Mouse (Mus musculus) gastrocnemius, postnatal 4 days (tissue): ENCODE data around the gene Smad3. TPM values are rescaled to one million over a fixed set of nuclear protein-coding genes. Genes with fewer than 3 reads are reported as not detected.
A peak's percentile ranks its signal among the peaks of the same experiment; 100 is the strongest.

Experiments
- DNase-seq, 2 experiments: peaks; one replicate each; pipeline ENCODE4 v3.0.0; 2021 to 2022; ENCODE audit warnings: low spot score in 2 of 2, mixed read lengths in 2 of 2
- total RNA-seq, 2 experiments: library from RNA; stranded (reverse); gene quantifications; 2 replicates each; pipeline ENCODE4 v1.2.3; 2021

Gene Smad3
- total RNA-seq, 2 experiments from 2014 or later: 42.9 to 44.6 TPM

DNA sequence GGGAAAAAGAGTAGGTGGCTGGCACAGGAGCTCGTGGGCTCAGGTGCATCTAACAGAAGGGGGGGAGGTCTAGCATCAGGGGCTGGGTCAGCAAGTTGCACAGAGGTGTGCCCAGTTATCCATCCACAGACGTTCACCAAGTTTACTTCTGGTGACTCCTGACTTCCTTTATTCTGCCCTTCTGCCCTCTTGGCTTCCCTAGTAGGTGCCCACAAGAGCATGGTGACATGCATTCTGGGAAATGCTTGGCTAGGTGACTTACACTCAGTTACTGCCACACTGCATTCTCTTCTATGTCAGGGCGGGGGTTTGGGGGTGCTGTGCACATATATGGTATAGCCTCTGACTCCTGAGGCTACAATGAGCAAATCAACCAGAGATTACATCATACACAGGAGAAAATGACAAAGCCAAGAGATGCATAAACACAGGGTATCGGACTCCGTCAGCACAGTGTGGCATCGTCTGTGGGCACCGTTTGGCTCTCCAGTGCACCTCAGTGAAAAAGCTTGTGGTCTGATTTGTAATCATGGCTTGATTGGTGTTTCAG, 54.5 kb downstream of the Smad3 start:
- DNase-seq: no peak

DNA sequence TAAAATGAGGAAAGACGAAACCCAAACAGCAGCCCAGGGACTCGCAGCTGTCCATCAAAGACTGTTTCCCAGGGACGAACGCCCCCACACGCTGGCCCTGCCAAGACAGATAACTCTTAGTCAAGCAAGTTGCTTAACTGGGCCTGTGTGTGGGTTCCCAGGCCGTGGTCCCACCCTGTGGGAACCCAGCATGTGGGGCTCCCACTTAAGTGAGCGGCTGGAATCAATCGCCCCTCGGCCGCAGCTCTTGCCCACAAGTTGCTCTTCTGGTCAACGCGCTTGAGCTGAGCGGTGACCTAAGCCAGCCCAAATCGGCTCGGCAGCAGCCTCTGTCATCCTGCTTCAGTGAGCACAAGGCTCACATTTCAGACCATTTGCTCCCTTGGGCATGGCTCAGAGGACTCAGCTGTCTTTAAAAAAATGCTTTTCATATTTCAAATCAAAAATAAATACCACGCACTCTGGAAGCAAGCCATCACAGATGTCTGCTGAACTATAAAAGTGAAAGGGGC, 55.2 kb downstream of the Smad3 start:
- DNase-seq: peak; percentile 26 to 66

DNA sequence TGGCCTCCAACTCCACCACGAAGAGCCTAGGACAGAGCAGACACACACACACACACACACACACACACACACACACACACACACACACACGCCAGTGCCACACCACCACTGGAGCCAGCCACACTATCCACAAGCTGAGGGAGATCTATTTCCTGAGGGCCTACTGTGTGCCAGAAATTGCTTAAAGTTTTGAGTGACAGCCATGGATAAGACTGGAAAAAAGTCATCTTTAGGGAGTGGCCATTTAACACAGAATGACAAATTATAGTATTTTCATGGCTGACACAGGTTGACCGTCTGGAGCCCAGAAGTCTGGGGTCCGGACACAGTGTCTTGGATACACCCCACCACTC, 55.9 kb downstream of the Smad3 start:
- DNase-seq: no peak

DNA sequence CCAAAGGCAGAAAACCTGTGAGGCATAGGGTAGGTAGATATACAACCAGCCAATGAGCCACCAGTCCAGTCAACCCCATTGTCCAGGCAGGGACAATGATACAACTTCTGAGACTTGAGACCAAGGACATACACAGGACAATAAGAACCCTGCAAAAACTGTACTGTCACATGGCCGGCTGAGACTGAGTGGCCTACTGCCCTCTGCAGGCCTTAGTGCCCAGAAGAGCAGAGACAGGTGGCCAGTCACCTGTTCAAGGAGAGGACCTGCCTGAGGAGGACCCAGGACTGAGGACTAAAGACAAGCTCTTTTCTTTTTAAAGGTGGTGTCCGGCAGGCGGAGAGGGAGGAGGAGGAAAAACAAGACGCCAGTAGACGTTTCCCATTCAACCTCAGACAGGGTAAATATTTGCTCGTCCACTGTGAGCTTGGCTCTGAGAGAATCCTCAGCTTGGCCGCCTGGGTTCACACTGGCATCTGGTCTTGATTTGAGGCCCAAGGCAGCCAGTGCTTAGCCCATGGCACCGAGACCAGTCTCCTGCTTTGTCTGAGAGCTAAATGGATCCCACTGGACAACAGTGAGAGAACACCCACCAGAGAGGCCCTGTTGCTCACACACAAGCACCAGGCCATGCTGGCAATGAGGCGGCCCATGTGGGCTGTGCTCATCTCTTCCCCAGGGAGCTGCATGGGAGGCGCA, 56.4 kb downstream of the Smad3 start:
- DNase-seq: no peak

DNA sequence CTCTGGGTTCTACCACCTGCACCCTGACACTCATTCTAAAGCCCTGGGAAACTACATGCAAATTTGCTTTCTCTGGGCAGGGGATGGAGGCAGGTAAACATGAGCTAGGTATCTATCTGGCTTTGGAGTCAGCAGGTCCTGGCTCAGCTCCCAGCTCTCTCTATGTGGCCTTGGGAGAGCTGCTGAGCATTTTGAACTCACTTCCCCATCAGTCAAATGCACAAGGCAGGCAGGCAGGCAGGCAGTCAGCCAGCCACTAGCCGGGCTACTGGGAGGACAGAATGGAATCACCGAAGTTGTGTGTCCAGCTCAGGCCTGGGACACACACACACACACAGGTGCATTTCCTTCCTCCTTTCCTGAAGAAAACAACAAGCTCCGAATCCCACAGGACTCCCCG, 58.6 kb downstream of the Smad3 start:
- no peak for DNase-seq

DNA sequence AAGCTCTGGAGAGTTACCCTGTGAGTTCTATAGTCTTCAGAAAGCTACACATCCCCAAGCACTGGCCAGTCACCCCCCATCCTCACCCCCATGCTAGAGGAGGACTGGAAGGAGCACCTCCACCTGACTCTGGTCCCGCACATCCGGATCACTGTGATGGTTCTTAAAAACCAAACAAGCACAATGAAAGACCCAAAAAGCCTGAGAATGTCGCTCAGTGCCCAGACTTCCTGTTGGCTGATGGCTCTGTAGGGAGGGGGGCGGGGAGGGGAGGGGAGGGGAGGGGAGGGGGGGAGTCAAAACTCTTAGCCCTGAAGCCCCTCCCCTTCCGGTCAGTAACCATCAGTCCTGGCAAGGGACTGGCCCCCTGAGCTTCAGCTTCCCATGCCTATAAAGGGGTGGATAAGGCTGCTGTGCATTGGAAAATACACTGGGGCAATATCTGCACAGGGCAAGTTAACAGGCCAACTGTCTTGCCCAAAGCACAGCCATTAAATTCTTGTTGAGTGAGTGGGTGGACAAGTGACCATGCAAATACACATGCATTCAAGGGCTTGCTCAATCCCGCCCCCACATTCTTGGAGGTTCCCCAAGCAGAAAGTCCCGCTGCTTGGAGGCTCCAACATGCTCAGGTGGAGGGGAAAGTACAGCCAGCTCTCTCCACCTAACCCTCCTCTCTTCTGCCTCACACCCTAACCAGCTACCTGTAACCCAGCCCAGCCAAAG, 59.3 kb downstream of the Smad3 start:
- no peak for DNase-seq

DNA sequence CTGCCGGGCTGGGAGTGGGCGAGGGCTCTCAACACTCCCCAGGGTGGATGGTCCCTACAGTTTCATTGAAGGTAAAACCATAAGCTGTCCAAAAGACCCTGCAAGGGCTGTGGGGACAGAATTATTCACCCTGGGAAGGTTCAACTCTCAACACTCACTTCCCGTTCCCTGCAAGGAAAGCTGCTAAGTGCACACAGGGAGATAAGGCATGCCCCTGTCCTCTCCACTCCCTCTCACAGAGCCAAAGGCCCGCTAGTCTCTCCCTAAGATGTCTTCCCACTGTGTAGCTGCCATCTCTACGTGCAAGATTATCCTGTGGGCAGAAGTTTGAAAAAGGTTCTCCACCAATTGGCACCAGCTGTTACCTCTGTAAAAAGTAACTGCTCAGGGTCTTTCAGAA, 60.2 kb downstream of the Smad3 start:
- DNase-seq: no peak

DNA sequence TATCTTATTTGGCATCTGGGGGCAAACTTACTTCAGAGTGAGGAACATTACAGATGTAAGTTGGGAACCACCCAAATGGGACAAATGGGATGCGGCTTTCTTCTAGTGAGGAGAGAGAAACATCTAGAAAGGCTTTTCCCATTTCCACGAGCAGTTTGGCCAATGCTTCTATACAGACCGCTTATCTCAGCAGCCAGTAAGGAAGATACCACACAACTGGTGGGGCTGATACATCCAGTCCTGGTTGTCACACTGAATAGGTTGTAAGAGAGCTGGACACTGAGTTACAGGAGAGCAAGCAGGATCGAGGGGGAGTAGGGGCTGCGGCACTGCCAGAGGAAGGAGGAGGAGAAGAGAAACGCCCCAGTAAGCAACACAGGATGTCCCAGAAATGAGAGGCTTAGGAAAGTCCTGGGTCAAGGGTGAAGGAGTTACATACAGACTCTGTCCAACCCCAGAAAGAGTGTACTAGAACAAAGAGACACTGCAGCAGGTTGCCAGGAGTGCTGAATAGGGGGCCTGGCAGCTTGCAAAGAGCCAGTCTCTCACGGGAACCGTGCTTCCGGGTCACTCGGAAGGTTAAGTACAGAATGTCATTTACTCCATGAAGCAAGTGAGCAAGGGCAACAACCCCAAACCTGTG, 61.2 kb downstream of the Smad3 start:
- no peak for DNase-seq

DNA sequence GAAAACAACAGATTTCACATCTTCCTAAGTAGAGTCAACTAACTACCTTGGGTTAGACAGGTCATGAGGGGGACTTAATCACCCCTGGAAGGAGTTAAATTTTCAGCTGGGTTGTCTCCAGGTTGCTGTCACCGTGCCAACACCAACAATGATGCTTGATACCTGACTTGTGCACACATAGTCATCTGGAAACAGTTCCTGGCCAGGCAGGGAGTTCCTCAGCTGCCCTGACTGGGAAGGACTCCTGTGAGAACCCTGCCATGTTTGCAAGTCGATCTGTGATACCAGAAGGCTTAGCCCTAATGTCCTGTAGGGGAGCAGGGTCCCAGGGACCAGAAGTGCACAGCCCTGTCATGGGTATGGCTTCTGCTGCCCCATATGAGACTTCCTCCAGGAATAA, 65.8 kb downstream of the Smad3 start:
- DNase-seq: no peak

DNA sequence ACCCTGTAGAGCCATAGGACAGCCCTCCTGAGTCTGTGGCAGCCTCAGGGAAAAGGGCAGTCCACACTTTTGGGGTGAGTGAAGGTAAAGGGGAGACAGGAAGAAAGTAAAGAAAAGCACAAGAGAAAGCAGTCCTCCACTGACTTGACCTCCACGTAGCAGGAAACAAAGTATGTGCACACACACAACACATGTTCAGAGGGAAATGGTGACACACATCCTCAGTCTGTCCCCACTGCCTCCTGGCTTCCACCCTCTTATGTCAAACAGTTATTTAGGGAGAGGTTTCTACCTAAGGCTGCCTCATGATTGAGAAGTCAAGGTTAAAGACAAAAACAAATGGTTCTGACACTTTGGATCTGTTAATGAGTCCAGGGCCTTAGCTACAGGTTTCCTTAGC, 67.3 kb downstream of the Smad3 start:
- no peak for DNase-seq

DNA sequence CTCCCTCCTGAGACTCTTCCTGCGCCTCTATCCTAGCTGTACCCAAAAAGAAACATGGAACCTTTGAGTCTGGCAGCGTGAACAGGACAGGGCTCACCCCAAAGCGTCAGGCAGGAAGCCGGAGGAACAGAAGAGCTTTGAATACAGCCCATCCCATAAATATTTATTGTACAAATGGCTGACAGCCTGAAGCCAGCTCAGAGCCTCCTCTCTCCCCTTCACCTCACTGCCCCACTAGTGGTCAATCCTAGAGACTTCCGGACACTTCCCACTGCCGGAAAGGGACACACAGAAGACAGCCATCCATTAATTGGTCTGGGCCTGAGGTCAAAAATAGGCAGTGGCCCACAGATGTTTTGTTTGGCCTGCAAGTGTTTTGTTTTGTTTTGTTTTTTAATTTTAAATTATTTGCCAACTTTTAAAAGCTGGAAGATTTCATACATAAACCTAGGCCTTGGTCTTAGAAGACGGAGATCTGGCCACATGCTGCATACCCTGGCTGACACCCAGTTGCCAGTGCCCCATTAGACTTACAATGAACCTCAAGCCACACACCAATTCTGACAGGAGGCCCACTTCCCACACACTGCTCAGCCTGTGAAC, 70.3 kb downstream of the Smad3 start:
- DNase-seq: no peak

DNA sequence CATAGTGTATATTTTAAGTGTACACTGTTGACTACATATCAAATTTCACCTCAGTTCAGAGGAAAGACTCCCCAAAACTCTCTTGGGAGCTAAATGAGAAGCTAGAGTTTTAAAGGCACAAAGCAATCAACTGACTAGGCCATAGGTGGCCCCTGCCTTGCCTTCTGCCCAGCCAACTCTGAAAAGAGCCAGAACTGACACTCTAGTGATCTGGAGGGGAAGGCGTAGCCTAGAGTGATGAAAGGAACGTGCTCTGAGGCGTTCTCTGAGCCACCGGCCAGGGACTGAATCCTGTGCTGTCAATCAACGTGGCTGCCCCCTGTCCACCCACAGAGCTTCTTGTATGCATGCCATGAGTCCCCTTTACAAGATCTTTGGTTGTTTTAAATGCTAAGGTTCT, 72.4 kb downstream of the Smad3 start:
- DNase-seq: no peak

DNA sequence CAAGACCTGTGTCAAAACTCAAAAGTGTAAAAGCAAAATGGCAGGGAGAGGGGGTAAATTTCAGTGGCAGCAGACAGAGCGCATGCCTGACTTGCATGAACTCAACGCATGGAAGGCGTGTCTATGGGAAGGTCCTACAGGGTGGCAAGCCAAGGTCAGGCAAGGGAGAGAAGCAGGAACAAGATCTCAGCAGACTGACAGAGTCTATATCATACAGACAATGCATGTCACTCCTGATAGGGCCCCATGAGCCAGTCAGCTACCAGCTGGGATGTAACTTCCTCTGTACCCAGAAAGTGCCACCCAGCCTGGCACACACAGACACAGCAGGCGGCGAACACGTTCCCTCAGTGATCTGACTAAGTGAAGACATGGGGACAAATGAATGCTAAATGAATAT, 73.5 kb downstream of the Smad3 start:
- no peak for DNase-seq

DNA sequence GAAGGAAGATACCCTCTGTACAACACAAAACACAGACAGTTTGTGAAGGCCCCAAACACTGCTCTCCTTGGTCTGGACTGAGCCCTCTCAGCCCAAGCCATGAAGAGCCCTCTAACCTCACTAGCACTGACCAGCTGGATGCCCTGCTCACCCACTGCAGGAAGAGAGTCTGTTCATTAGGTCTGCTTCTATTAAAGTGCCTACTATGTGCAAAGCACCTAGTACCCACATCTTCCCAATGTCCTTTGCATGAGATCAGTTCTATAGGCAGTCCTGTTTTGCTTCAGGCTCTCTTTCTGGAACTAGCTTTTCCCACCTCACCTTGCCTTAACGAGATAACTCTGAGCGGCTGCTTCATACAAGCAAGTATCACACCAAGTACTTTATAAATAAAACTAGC, 74.9 kb downstream of the Smad3 start:
- DNase-seq: no peak

DNA sequence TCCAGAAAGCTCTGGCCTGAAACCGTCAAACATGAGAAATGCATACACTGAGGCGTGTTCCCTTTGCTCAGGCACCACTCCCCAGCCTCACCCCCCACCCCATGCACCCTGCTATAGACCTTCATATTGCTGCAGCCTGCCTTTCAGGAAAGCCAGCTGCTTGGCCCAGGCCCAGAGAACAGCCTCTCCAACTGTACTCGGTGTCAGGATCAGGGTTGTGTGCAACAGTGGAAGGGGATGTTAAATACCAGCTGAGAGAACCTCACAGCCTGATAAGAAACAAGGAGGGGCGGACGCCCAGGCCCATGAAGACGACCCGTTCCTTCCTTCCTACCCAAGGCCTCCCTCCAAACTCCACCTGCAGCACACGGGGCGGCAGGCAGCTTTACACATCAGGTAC, 75.5 kb downstream of the Smad3 start:
- no peak for DNase-seq

DNA sequence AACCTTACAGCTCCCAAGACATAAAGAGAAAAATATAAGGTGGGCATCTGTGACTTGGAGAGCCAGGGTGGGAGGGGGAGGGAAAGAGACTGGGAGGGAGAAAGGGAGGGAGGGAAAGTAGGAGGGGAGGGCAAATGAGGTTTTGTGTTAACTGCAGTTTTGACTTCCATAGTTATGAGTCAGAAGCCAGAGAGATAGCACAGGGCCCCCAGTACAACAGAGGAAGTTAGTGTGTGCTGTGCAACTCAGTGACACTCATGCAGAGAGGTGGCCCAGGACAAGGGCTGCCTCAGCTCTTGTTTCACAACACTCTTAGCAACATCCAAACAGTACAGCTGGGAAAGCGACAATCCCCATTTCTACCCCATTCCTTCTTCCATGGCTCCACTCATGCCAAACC, 79.7 kb downstream of the Smad3 start:
- DNase-seq: no peak

DNA sequence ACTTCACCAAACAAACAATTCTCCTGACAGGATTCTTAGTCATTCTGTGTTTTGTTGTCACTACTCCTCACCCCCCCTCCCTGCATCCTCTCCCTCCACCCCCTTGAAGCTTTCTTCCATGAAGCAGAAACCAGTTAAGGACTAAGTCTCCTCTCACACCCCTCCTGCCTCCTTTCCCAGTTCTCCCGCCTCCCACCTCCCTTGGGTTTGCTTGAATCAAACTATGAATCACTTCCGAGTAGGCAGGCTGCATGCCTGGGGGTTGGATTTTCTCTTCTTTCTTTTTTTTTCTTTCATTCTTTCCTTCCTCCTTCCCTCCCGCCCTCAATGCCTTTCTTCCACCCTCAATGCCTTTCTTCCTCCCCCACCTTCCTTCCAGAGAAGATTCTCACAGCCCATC, 80.2 kb downstream of the Smad3 start:
- no peak for DNase-seq

DNA sequence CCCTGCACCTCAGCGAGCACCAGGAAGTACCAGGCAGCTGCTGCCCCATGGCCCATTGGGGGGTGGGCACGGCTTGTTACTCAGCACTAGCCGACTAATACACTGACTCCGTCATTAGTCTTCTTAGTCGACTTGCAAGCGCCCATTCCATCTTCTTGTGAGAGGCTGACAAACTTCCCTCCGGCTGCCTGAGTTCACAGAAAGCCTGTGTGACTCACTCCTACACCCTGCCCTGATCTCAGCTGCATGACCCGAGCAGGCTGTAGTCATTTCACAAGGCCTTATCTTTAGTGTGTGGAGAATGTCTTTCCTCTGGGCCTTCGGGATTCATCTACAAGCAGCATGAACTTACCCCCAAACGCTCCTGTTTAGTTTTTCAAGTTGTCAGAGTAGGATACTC, 83.2 kb downstream of the Smad3 start:
- DNase-seq: no peak

DNA sequence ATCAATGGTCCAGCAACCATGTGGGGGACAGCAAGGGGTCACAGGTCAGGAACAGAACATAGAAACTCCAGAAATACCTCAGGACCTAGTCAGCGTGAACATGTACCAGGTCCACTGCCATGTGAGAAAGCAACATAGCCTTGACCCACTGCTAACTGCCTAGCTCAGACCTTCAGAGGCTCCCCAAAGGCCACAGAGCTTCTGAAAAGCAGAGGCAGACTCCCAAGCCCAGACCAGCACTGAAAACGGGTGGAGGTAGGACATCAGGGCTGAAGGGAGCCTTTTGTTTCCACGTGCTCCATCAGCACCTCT, 84.3 kb downstream of the Smad3 start:
- no peak for DNase-seq

DNA sequence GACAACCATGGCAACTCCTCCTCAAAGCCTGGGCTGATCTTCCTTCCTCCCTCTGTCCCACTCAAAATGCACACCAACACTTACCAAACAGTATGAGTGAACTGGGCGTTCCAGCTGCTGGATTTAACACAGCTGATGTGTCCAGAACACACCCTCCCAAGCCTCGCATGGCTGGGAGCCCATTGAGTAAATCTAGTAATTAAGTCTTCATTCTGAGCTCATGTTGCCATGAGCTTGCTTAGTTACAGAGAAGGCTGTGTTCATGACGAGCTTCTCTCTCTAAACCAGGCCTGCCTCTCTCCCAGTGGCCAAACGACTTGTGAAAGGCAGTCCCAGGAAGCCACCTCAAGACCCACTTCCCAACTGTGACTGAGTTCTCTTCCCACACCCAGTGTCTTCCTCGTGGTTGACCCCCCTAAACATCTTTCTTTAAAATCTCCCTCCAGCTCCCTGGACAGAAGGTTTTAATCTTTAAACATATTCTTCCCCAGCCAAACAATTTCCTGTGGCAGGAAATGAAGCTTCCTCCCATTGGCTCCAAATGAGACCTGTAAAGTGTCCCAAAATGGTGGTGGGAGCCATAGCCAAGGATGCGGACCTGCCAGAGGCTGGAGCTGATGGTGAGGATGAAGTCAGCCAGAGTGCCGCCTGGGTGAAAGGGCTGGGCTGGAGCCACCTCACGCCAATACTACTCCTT, 84.8 kb downstream of the Smad3 start:
- DNase-seq: peak in 1 of 2 experiments; percentile 66

DNA sequence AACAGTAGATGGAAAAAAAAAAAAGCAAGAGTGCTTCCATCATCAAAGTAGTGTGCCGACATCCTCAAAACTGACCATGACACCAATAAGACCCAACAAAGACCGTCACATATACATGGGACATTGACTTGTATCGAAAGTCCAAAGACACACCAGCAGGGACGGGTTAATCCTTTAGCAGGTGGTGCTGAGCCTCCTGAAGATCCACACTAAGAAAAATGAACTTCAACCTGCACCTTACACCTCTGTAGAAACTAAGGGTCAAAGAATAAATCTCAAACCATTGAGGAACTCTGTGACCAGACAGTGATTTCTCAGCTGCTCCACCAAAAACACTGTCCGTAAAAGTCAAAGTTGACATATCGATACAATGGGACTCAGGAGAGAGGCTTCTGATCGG, 88.0 kb downstream of the Smad3 start:
- no peak for DNase-seq
